Mouse (Mus musculus): Measurements from ENCODE around the gene Arl15. TPM values are rescaled to one million over a fixed set of nuclear protein-coding genes. Genes with fewer than 3 reads are reported as not detected.
A peak's percentile ranks its signal among the peaks of the same experiment; 100 is the strongest.

Arl15 gene
- total RNA-seq, 2 experiments from 2014 or later = 4.6 to 6.2 TPM

GRCm38 (mm10) chr13:113889140-113890055, 95.1 kb downstream of the Arl15 start:
- no peak for TF ChIP-seq CTCF (IDR thresholded peaks at IDR 0.05)
- no peak for DNase-seq
- no peak overlapping the region for H3K4me3 ChIP-seq
- no peak overlapping the region for H3K27ac ChIP-seq
- intact Hi-C loops (cut with DNase I) = no loop called here

- intact Hi-C loops (cut with DNase I) = no loop called here
- no peak for TF ChIP-seq CTCF (IDR thresholded peaks at IDR 0.05)
- no peak for DNase-seq
- H3K27ac ChIP-seq = no peak overlapping the region
- no peak overlapping the region for H3K4me3 ChIP-seq
Observed at GRCm38 (mm10) chr13:113896684-113897083, 102.4 kb downstream of the Arl15 start.

DNA sequence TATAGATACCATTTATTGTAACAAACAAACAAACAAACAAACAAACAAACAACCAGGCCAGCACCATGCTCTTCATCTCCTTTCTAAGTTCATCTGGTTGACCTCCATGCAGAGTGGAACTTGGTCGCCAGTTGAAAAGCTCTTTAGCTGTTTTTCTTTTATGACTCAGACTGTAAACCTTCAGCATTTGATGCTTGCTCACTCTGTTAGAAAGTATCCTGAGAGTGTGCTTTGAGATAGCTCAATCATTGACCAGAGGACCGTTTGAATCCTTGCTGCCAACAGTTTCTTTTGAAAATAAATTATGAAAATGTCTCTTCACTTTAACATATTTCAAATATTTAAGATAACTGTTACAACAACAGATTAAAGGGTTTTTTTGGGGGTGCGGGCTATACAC, 103.2 kb downstream of the Arl15 start:
- DNase-seq = no peak
- intact Hi-C loops (cut with DNase I) = no loop called here
- no peak for TF ChIP-seq CTCF (IDR thresholded peaks at IDR 0.05)

DNA sequence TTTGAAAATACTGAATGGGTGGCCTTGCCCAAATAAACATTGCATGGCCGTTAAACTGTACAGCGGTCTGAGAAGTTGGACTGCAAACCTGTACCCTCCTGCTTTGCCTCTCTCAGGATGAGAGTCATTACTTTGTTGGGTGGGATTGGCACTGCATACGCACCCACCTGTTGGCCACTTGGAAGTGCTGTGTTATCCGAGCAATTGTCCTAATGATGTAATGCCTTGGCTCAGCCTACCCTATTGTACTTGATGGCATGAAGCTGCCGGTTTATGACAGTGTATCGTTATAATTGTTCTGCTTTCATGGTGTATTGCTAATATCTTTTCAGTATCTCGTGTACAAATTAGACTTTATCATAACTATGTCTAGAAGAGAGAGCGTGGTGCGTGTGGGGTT, 103.6 kb downstream of the Arl15 start:
- H3K27ac ChIP-seq = no peak overlapping the region
- DNase-seq = no peak
- intact Hi-C loops (cut with DNase I) = no loop called here
- no peak overlapping the region for H3K4me3 ChIP-seq
- TF ChIP-seq CTCF (IDR thresholded peaks at IDR 0.05) = no peak

More for the DNA sequence above, 103.2 kb downstream of the Arl15 start:
- Histone ChIP-seq H3K27ac (no peak overlapping the region), H3K4me3 (no peak overlapping the region)

DNA sequence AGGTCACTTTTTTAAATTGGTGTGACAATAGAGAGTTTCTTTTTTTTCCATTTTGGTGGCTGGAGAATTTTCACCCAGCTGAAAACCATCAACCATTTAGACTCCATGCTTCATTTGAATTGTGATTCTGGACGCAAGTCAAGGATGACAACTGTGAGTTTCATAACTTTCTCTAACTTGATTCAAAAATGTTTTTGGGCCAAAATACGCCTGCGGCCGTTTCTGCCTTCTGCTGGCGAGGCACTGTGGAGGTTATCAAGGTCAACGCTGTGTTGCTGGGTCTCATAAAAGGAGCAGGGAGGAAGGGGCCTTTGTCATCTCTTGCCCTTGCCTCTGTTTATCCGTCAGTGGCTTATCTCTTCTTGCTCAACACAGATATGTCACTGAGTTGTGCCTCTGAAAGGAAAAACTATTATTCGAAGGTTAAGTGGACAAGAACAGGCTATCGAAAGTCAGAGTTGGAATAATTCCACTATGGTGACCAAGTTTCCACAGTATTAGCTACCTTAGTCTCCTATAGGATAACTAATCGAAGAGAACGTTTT, 106.8 kb downstream of the Arl15 start:
- H3K27ac ChIP-seq = peak overlapping the region; percentile 62; the same call in 1 of the 2 replicates
- peak; percentile 31 for DNase-seq
- no peak overlapping the region for H3K4me3 ChIP-seq
- intact Hi-C loops (cut with DNase I) = no loop called here
- no peak for TF ChIP-seq CTCF (IDR thresholded peaks at IDR 0.05)

DNA sequence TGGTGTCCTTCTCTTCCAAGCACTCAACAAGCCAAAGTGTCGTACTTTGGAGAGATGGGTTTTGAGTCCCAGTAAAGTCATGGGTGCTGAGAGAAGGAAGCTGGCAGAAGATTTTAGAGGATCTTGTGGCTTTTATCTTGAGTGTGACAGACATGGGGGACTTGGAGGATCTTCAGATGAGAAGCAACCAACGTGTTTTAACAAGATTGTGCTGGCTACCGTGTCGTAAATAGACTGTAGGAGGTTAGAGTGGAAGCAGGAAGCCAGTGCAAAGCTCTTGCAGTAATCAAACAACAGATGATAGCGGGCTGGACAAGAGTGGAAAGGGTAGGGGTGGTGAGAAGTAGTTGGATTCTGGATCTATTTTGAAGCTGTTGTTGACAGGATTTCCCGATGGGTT, 109.0 kb downstream of the Arl15 start:
- Histone ChIP-seq H3K4me3 (no peak overlapping the region), H3K27ac (no peak overlapping the region)
- TF ChIP-seq CTCF (IDR thresholded peaks at IDR 0.05) = no peak
- intact Hi-C loops (cut with DNase I) = no loop called here
- DNase-seq = no peak

GRCm38 (mm10) chr13:113911986-113912519, 117.7 kb downstream of the Arl15 start:
- no peak for DNase-seq
- TF ChIP-seq CTCF (IDR thresholded peaks at IDR 0.05) = no peak
- H3K27ac ChIP-seq = no peak overlapping the region
- no peak overlapping the region for H3K4me3 ChIP-seq
- intact Hi-C loops (cut with DNase I) = no loop called here

- intact Hi-C loops (cut with DNase I) = no loop called here
- Histone ChIP-seq H3K4me3 (no peak overlapping the region), H3K27ac (0 out of 2 replicates have a peak overlapping the region, but pooled peaks have one; percentile 4)
- no peak for DNase-seq
- no peak for TF ChIP-seq CTCF (IDR thresholded peaks at IDR 0.05)
Observed at GRCm38 (mm10) chr13:113914551-113914971, 120.3 kb downstream of the Arl15 start.

DNA sequence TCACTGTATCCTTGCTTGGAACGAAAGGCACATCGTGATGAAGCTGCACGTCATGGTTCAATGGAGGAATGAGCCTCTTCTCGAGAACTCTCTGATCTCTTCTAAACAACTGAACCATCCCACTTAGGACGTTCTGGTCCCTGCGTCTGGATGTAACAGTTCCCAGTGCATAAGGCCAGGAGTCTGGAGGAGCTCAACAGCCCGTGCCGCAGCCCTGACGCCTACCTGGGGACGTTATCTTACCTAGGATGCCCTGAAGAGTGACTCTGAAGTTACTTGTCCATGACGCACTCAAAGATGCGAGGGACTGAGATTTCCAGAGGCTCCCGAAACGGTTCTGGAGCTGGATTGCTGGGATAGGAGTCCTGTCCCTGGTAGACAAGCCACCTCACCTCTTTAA, 121.4 kb downstream of the Arl15 start:
- DNase-seq = no peak
- intact Hi-C loops (cut with DNase I) = no loop called here
- Histone ChIP-seq H3K27ac (no peak overlapping the region), H3K4me3 (no peak overlapping the region)
- no peak for TF ChIP-seq CTCF (IDR thresholded peaks at IDR 0.05)

GRCm38 (mm10) chr13:113916761-113917160, 122.5 kb downstream of the Arl15 start:
- intact Hi-C loops (cut with DNase I) = no loop called here
- Histone ChIP-seq H3K4me3 (no peak overlapping the region), H3K27ac (no peak overlapping the region)
- no peak for DNase-seq
- TF ChIP-seq CTCF (IDR thresholded peaks at IDR 0.05) = no peak

DNA sequence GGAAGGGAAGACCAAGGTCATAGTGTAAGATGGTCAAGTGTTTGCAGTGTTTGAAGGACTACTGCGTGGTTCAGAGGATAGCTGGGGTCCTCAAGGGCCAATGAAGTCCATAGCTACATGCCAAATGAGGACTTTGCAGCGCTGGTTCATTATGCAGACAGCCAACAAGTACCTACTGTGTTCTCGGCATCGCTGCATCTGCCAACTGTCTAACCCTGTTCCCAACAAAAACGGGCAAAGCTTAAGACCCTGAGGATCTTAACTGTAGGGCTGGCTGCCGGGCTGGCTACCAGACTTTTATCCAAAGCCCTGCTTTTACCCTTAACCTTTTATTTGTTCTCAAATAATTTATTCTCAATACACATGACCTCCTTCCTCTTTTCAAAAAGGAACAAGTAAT, 123.1 kb downstream of the Arl15 start:
- DNase-seq = no peak
- Histone ChIP-seq H3K4me3 (no peak overlapping the region), H3K27ac (no peak overlapping the region)
- TF ChIP-seq CTCF (IDR thresholded peaks at IDR 0.05) = no peak
- intact Hi-C loops (cut with DNase I) = no loop called here

DNA sequence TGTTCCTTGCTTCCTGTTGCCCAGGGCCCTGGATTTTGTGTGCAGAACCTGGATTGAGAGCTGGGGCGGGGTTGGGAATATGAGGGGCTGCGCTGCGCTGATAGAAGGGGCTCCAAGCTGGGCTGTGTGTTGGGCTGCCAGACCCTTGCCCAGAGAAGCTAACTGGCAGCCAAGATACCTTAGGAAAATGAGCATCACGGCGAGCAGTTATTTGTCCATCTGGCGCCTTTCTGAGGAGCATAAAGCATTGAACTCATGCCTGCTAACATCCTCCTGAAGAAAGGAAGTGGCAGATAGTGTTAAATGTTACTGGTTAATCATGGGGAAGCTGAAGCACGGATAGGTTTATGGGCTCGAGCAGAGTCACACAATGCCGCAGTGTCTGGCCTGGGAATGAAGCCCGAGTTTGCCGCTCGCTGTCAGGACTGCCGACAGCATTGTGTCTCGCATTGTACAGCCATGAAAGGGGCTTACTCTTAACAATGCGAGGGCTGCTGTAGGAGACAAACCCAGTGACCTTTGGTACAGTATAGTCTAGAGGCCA, 123.6 kb downstream of the Arl15 start:
- Histone ChIP-seq H3K27ac (peak overlapping the region; percentile 20; the same call in 1 of the 2 replicates), H3K4me3 (no peak overlapping the region)
- no peak for DNase-seq
- intact Hi-C loops (cut with DNase I) = no loop called here
- no peak for TF ChIP-seq CTCF (IDR thresholded peaks at IDR 0.05)

GRCm38 (mm10) chr13:113918668-113919067, 124.4 kb downstream of the Arl15 start:
- Histone ChIP-seq H3K27ac (no peak overlapping the region), H3K4me3 (no peak overlapping the region)
- DNase-seq = no peak
- TF ChIP-seq CTCF (IDR thresholded peaks at IDR 0.05) = no peak
- intact Hi-C loops (cut with DNase I) = no loop called here
